ENCODE assay signal across 19 mouse cellular contexts in the genomic region with DNA sequence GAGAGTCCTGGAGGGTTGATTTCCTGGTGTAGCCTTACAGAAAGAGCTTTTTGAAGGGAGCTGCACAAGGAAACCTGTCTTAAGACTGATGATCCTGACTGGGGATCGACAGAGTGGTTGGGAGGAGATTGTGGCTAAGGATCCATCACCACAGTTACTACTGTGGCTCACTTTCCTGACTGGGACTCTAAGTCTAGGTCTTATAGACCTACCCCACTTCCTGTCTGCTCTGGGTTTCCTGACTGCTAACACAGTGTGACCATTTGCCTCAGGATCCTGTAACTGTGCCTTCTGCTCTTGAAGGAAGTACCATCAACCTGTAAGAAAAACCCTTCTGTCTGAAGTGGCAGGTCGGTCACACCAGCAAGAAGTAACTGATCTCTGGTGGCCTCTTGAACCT. TPM values are rescaled to one million over a fixed set of nuclear protein-coding genes. Genes with fewer than 3 reads are reported as not detected.
"Had no signal": no experiment of that assay in that cellular context is flagged by ENCODE, and none has a peak within 500 bp of the region (broad histone marks: within the 10 kb centered on the region; RNA-seq: fewer than 3 reads in every experiment).

No protein-coding gene starts in this region.

- H3K27me3 ChIP-seq: liver, embryonic 13.5 days; midbrain, embryonic 12.5 days; midbrain, embryonic 15.5 days; neural tube, embryonic 12.5 days; neural tube, embryonic 15.5 days; stomach, embryonic 15.5 days had no signal

- ATAC-seq: inflammation-experienced regulatory T-cells, adult 6 months; intestine, embryonic 16.5 days; midbrain, embryonic 15.5 days had no signal

- H3K4me1 ChIP-seq: midbrain, embryonic 12.5 days; midbrain, embryonic 15.5 days; neural tube, embryonic 12.5 days; neural tube, embryonic 15.5 days; stomach, embryonic 15.5 days had no signal

- DNase-seq: kidney, adult 18-20 months; kidney, adult 9 months; kidney, postnatal 36 days; liver, embryonic 13.5 days; lung, adult 2 months; lung, postnatal 14 days; lung, postnatal 4 days; right cerebral cortex, adult 18-20 months; right cerebral cortex, postnatal 14 days; right cerebral cortex, postnatal 4 days had no signal

- H3K36me3 ChIP-seq: liver, embryonic 13.5 days; midbrain, embryonic 12.5 days; midbrain, embryonic 15.5 days; neural tube, embryonic 12.5 days; neural tube, embryonic 15.5 days; stomach, embryonic 15.5 days had no signal

- H3K4me3 ChIP-seq: liver, embryonic 13.5 days; midbrain, embryonic 12.5 days; midbrain, embryonic 15.5 days; neural tube, embryonic 12.5 days; neural tube, embryonic 15.5 days; stomach, embryonic 15.5 days had no signal

- H3K27ac ChIP-seq: kidney, postnatal 0 days; liver, embryonic 13.5 days; midbrain, embryonic 12.5 days; midbrain, embryonic 15.5 days; neural tube, embryonic 12.5 days; neural tube, embryonic 15.5 days; stomach, embryonic 15.5 days had no signal

RNA-seq across cellular contexts. Expression of a gene that starts 18.2 kb away (rescaled TPM):
- total RNA-seq: megakaryocyte, adult 5-6 weeks had no signal
